Mouse (Mus musculus) liver, adult 2 months (tissue): ENCODE results near the gene Ldhd.

Experiments used
- CTCF ChIP-seq: fragments of 200-500 bp; IDR thresholded peaks from 2 replicates; pipeline ENCODE4 v1.5.1; 2011; ENCODE audit warnings: low read depth, low read length, control low read depth
- POLR2A ChIP-seq: fragments of 200-500 bp; IDR thresholded peaks from 2 replicates; pipeline ENCODE4 v1.6.1; 2011; ENCODE audit warnings: low read length, control low read depth; ENCODE audit not compliant: insufficient read depth; ENCODE audit errors: extremely low read depth

DNA sequence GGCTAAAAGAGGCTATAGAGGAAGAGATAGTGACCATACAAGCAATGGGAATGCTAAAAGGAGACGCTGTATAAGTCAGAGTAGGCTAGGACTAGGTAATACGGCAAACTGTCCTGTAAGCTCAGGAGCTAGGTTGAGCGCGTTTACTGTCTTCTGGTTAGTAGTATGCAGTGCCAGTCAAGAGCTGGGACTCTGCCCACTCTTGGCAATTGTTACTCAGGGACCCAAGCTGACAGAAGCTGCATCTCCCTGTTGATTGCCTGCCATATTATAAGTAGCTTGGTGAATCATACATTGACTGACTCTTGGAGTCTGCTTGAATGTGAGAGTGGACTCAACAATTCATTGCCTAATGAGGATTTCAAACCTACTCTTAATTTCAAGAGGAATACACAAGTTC is 28.1 kb downstream of the Ldhd start:
- TF ChIP-seq CTCF, result no peak
- TF ChIP-seq POLR2A, result no peak
